Mouse (Mus musculus): ENCODE measurements at regions not wholly inside any gene's neighbourhood (a gene's known extent, or its start where the extent isn't known, plus 50 kb on each side); places are given as distances from the start of the nearest gene placed in this dataset.

GRCm38 (mm10) chr7:70847450-70847993 lies 481.0 kb upstream of the Nr2f2 start:
- TF ChIP-seq HCFC1 (IDR thresholded peaks at IDR 0.05; ENCODE audit: borderline replicate concordance, insufficient read depth, low read length): no peak
- TF ChIP-seq MAFK (IDR thresholded peaks at IDR 0.05; ENCODE audit: insufficient read depth, low read depth, low read length): no peak
